Mouse (Mus musculus) ES-E14 (cell line): ENCODE results near the gene C9orf72. TPM values are rescaled to one million over a fixed set of nuclear protein-coding genes. Genes with fewer than 3 reads are reported as not detected.
A peak's percentile ranks its signal among the peaks of the same experiment; 100 is the strongest.

Experiments
- DNase-seq: peaks from one replicate; pipeline ENCODE4 v3.0.0-alpha.2; 2013; ENCODE audit warnings: low read depth, low spot score
- H3K27ac ChIP-seq: 2 replicates; pipeline ENCODE4 v1.5.1; 2012; ENCODE audit warnings: low read depth, mild to moderate bottlenecking, low read length, moderate library complexity, mixed read lengths; ENCODE audit not compliant: poor library complexity, insufficient read depth, severe bottlenecking
- H3K36me3 ChIP-seq: 2 replicates; pipeline ENCODE4 v1.6.1; 2012; ENCODE audit warnings: mild to moderate bottlenecking, low read length, moderate library complexity, mixed read lengths; ENCODE audit not compliant: control insufficient read depth, poor library complexity, insufficient read depth, severe bottlenecking
- H3K4me1 ChIP-seq, 2 experiments: fragments of 150-350 bp in 1 of 2; sonication (generic) in 1 of 2; 2 replicates each; pipeline ENCODE4 v1.6.1; 2012; ENCODE audit warnings: low read length in 2 of 2, mild to moderate bottlenecking in 1 of 2, mixed read lengths in 1 of 2; ENCODE audit not compliant: control insufficient read depth in 2 of 2, insufficient read depth in 2 of 2, poor library complexity in 1 of 2
- H3K4me3 ChIP-seq, 2 experiments: fragments of 150-350 bp in 1 of 2; sonication (generic) in 1 of 2; 2 replicates each; pipeline ENCODE4 v1.5.1; 2012; ENCODE audit warnings: low read length in 2 of 2, low read depth in 1 of 2, mild to moderate bottlenecking in 1 of 2, mixed read lengths in 1 of 2; ENCODE audit not compliant: insufficient read depth in 1 of 2, poor library complexity in 1 of 2, severe bottlenecking in 1 of 2
- H3K9ac ChIP-seq: 2 replicates; pipeline ENCODE4 v1.6.1; 2012; ENCODE audit warnings: low read depth, mild to moderate bottlenecking, low read length, mixed read lengths; ENCODE audit not compliant: poor library complexity, insufficient read depth, severe bottlenecking
- H3K9me3 ChIP-seq: fragments of 150-350 bp; sonication (generic); 2 replicates; pipeline ENCODE4 v1.6.1; 2012; ENCODE audit warnings: low read depth, mild to moderate bottlenecking, low read length; ENCODE audit not compliant: control insufficient read depth, insufficient read depth
- CHD2 ChIP-seq: IDR thresholded peaks from 2 replicates; pipeline ENCODE4 v1.6.1; 2014; ENCODE audit warnings: mild to moderate bottlenecking, low read depth, low read length, inconsistent platforms
- HCFC1 ChIP-seq: IDR thresholded peaks from 2 replicates; pipeline ENCODE4 v1.6.1; 2012; ENCODE audit warnings: low read length, inconsistent platforms, borderline replicate concordance; ENCODE audit not compliant: insufficient read depth
- MAFK ChIP-seq: IDR thresholded peaks from 2 replicates; pipeline ENCODE4 v1.6.1; 2014; ENCODE audit warnings: mild to moderate bottlenecking, low read depth, low read length, inconsistent platforms; ENCODE audit not compliant: insufficient read depth
- ZC3H11A ChIP-seq: IDR thresholded peaks from 2 replicates; pipeline ENCODE4 v1.6.1; 2012; ENCODE audit warnings: low read depth, mild to moderate bottlenecking, inconsistent platforms, low read length, borderline replicate concordance
- ZNF384 ChIP-seq: IDR thresholded peaks from 2 replicates; pipeline ENCODE4 v1.6.1; 2012; ENCODE audit warnings: low read depth, low read length, inconsistent platforms
- in situ Hi-C, 2 experiments: fragments of 600-800 bp; cut with MboI; formaldehyde crosslinking; loops; one replicate each; pipeline ENCODE4 v1.15.1; 2025; ENCODE audit warnings: low sequenced_read_pairs in 2 of 2, inconsistent platforms in 1 of 2; ENCODE audit not compliant: unreplicated experiment in 2 of 2
- total RNA-seq: library from RNA; depleted of rRNA; stranded (reverse); fragments of 300-350 nt; gene quantifications from 2 replicates; pipeline ENCODE4 v1.2.3, GENCODE M21; 2012

Gene C9orf72
- total RNA-seq, 1 experiment: 7.1 TPM

GRCm38 (mm10) chr4:35223376-35223988, 2.5 kb downstream of the C9orf72 start:
- DNase-seq: no peak
- Histone ChIP-seq H3K36me3 (no peaks in the 10 kb centered on the region), H3K9ac (no peak overlapping the region), H3K4me3 (no peak overlapping the region), H3K4me1 (peaks cover 0 to 3% of the 10 kb centered on the region in 2 experiments; a peak in 2 of 4 replicates), H3K9me3 (no peaks in the 10 kb centered on the region), H3K27ac (no peak overlapping the region)
- in situ Hi-C loops: no loop called here
- TF ChIP-seq MAFK (no peak), ZNF384 (no peak), CHD2 (no peak), ZC3H11A (no peak), HCFC1 (no peak)

GRCm38 (mm10) chr4:35221903-35222302, 4.1 kb downstream of the C9orf72 start:
- Histone ChIP-seq H3K9ac (no peak overlapping the region), H3K27ac (no peak overlapping the region), H3K4me1 (peaks cover 0 to 3% of the 10 kb centered on the region in 2 experiments; a peak in 2 of 4 replicates), H3K36me3 (no peaks in the 10 kb centered on the region), H3K4me3 (no peak overlapping the region), H3K9me3 (no peaks in the 10 kb centered on the region)
- in situ Hi-C loops: no loop called here
- TF ChIP-seq CHD2 (no peak), ZNF384 (no peak)
- no peak for DNase-seq

DNA sequence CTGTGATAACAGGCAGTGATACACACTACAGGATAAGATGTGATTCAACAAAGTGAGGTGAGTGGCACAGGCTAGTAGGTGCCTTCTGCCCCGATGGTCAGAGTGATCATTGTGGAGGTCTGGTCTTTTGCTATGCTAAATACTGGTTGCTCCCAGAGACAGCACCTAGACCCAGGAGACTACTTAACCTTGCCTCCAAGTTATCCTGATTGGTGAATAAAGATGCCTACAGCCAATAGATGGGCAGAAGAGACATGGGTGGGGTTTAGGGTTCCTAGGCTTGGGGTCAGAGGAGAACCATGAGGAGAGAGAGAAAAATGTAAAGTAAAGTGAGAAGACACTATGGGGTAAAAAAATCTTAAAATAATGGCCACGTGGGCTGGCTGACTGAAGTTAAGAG, 4.8 kb downstream of the C9orf72 start:
- Histone ChIP-seq H3K4me3 (no peak overlapping the region), H3K9ac (no peak overlapping the region), H3K4me1 (peaks cover 0 to 3% of the 10 kb centered on the region in 2 experiments; a peak in 2 of 4 replicates), H3K36me3 (no peaks in the 10 kb centered on the region), H3K27ac (no peak overlapping the region), H3K9me3 (no peaks in the 10 kb centered on the region)
- DNase-seq: peak; percentile 45
- no peak for TF ChIP-seq MAFK
- 0 out of 2 replicates have a peak, but pooled peaks have one; percentile 44 for TF ChIP-seq CHD2
- no peak for TF ChIP-seq ZC3H11A
- no peak for TF ChIP-seq HCFC1
- in situ Hi-C loops: no loop called here

GRCm38 (mm10) chr4:35220108-35220731, 5.8 kb downstream of the C9orf72 start:
- Histone ChIP-seq H3K9me3 (no peaks in the 10 kb centered on the region), H3K4me3 (no peak overlapping the region), H3K9ac (no peak overlapping the region), H3K27ac (no peak overlapping the region), H3K4me1 (peaks cover 0 to 3% of the 10 kb centered on the region in 2 experiments; a peak in 2 of 4 replicates), H3K36me3 (no peaks in the 10 kb centered on the region)
- no peak for DNase-seq
- TF ChIP-seq CHD2: no peak
- TF ChIP-seq MAFK: no peak
- TF ChIP-seq ZNF384: no peak
- TF ChIP-seq ZC3H11A: no peak
- no peak for TF ChIP-seq HCFC1
- in situ Hi-C loops: no loop called here
